Mouse (Mus musculus) kidney, embryonic 14.5 days (tissue): Measurements from ENCODE around the gene Nlrc5. TPM values are rescaled to one million over a fixed set of nuclear protein-coding genes. Genes with fewer than 3 reads are reported as not detected.
A peak's percentile ranks its signal among the peaks of the same experiment; 100 is the strongest.

Experiments
- ATAC-seq: fragments of 200-750 bp; cut with Nextera tagmentation; 2 replicates; pipeline ENCODE4 v1.8.0; 2017; ENCODE audit warnings: moderate number of reproducible peaks, mild to moderate bottlenecking, moderate TSS enrichment, moderate library complexity; ENCODE audit not compliant: low FRiP score, low TSS enrichment
- H3K27ac ChIP-seq: fragments of 300-500 bp; sonication (generic); 2 replicates; pipeline ENCODE4 v1.5.1; 2014; ENCODE audit warnings: low read depth, mild to moderate bottlenecking, low read length, moderate library complexity, mixed read lengths
- H3K27me3 ChIP-seq: fragments of 300-500 bp; sonication (generic); 2 replicates; pipeline ENCODE4 v1.6.1; 2014; ENCODE audit warnings: mild to moderate bottlenecking, low read length; ENCODE audit not compliant: control insufficient read depth, insufficient read depth
- H3K36me3 ChIP-seq: fragments of 300-500 bp; sonication (generic); 2 replicates; pipeline ENCODE4 v1.6.1; 2014; ENCODE audit warnings: low read length, mixed read lengths; ENCODE audit not compliant: control insufficient read depth, insufficient read depth
- H3K4me1 ChIP-seq: fragments of 300-500 bp; sonication (generic); 2 replicates; pipeline ENCODE4 v1.6.1; 2014; ENCODE audit warnings: low read length, mixed read lengths; ENCODE audit not compliant: control insufficient read depth, insufficient read depth
- H3K4me2 ChIP-seq: fragments of 300-500 bp; sonication (generic); replicated peaks from 2 replicates; pipeline ENCODE4 v1.6.1; 2014; ENCODE audit warnings: low read depth, mild to moderate bottlenecking, low read length
- H3K4me3 ChIP-seq: fragments of 300-500 bp; sonication (generic); 2 replicates; pipeline ENCODE4 v1.5.1; 2014; ENCODE audit warnings: mild to moderate bottlenecking, low read length
- H3K9ac ChIP-seq: fragments of 300-500 bp; sonication (generic); 2 replicates; pipeline ENCODE4 v1.6.1; 2014; ENCODE audit warnings: low read depth, mild to moderate bottlenecking, low read length, moderate library complexity
- H3K9me3 ChIP-seq: fragments of 300-500 bp; sonication (generic); 2 replicates; pipeline ENCODE4 v1.6.1; 2016; ENCODE audit warnings: low read length; ENCODE audit not compliant: control insufficient read depth
- WGBS: fragments of 180-500 bp; shearing (Covaris S2); extraction: QIAGEN DNeasy Blood & Tissue Kit; methylation state at CpG from one replicate; pipeline ENCODE4 v1.1.7; 2014; 5-methylcytosine and 5-hydroxymethylcytosine counted together
- polyA plus RNA-seq: library from polyadenylated mRNA; unstranded; fragments of >200 nt; fragmentation: Nextera tagmentation; extraction: Ambion mirVana; gene quantifications from 2 replicates; pipeline ENCODE4 v1.2.1, GENCODE M21; 2014

Gene Nlrc5
- polyA plus RNA-seq, 1 experiment from 2014 or later: 0.70 TPM

- no peak for ATAC-seq
- no peaks in the 10 kb centered on the region for H3K9me3 ChIP-seq
- H3K4me2 ChIP-seq: no peak overlapping the region
- no peak overlapping the region for H3K9ac ChIP-seq
- no peaks in the 10 kb centered on the region for H3K36me3 ChIP-seq
- no peaks in the 10 kb centered on the region for H3K27me3 ChIP-seq
- H3K4me1 ChIP-seq: no peaks in the 10 kb centered on the region
- H3K4me3 ChIP-seq: no peak overlapping the region
- WGBS: 62% methylated on average over 2 of the region's 2 CpGs
- no peak overlapping the region for H3K27ac ChIP-seq
Observed at GRCm38 (mm10) chr8:94488016-94488415, 53.9 kb downstream of the Nlrc5 start.

- H3K9ac ChIP-seq: no peak overlapping the region
- no peaks in the 10 kb centered on the region for H3K36me3 ChIP-seq
- H3K4me2 ChIP-seq: no peak overlapping the region
- no peaks in the 10 kb centered on the region for H3K27me3 ChIP-seq
- H3K27ac ChIP-seq: no peak overlapping the region
- H3K4me1 ChIP-seq: no peaks in the 10 kb centered on the region
- ATAC-seq: no peak
- no peak overlapping the region for H3K4me3 ChIP-seq
- H3K9me3 ChIP-seq: no peaks in the 10 kb centered on the region
- 71% methylated on average over 4 of the region's 4 CpGs for WGBS
Observed at GRCm38 (mm10) chr8:94489809-94490483, 55.8 kb downstream of the Nlrc5 start.

- no peaks in the 10 kb centered on the region for H3K36me3 ChIP-seq
- no peaks in the 10 kb centered on the region for H3K27me3 ChIP-seq
- 6% methylated on average over 15 of the region's 15 CpGs for WGBS
- H3K4me1 ChIP-seq: no peaks in the 10 kb centered on the region
- peak overlapping the region; percentile 29 for H3K4me3 ChIP-seq
- H3K9ac ChIP-seq: peak overlapping the region; percentile 40; the same call in 1 of the 2 replicates
- ATAC-seq: peak; percentile 86
- no peak overlapping the region for H3K27ac ChIP-seq
- H3K9me3 ChIP-seq: no peaks in the 10 kb centered on the region
- H3K4me2 ChIP-seq: peak overlapping the region; percentile 55
Observed at GRCm38 (mm10) chr8:94492021-94492681, 58.0 kb downstream of the Nlrc5 start.

- Histone ChIP-seq H3K4me3 (no peak overlapping the region), H3K27me3 (no peaks in the 10 kb centered on the region), H3K9ac (no peak overlapping the region), H3K27ac (no peak overlapping the region), H3K4me1 (no peaks in the 10 kb centered on the region), H3K36me3 (no peaks in the 10 kb centered on the region), H3K4me2 (no peak overlapping the region), H3K9me3 (no peaks in the 10 kb centered on the region)
- 25% methylated on average over 1 of the region's 1 CpGs for WGBS
- no peak for ATAC-seq
Observed at GRCm38 (mm10) chr8:94493240-94493639, 59.1 kb downstream of the Nlrc5 start.

GRCm38 (mm10) chr8:94515430-94516208, 81.5 kb downstream of the Nlrc5 start:
- 60% methylated on average over 5 of the region's 5 CpGs for WGBS
- H3K4me1 ChIP-seq: no peaks in the 10 kb centered on the region
- H3K36me3 ChIP-seq: no peaks in the 10 kb centered on the region
- no peaks in the 10 kb centered on the region for H3K9me3 ChIP-seq
- no peak for ATAC-seq
- H3K27ac ChIP-seq: no peak overlapping the region
- no peaks in the 10 kb centered on the region for H3K27me3 ChIP-seq
- H3K9ac ChIP-seq: no peak overlapping the region
- no peak overlapping the region for H3K4me2 ChIP-seq
- H3K4me3 ChIP-seq: no peak overlapping the region

- Histone ChIP-seq H3K4me1 (no peaks in the 10 kb centered on the region), H3K36me3 (no peaks in the 10 kb centered on the region), H3K27ac (no peak overlapping the region), H3K9me3 (no peaks in the 10 kb centered on the region), H3K4me3 (no peak overlapping the region), H3K9ac (no peak overlapping the region), H3K4me2 (no peak overlapping the region), H3K27me3 (no peaks in the 10 kb centered on the region)
- WGBS: 26% methylated on average over 1 of the region's 1 CpGs
- no peak for ATAC-seq
Observed at GRCm38 (mm10) chr8:94516209-94516593, 82.0 kb downstream of the Nlrc5 start.

DNA sequence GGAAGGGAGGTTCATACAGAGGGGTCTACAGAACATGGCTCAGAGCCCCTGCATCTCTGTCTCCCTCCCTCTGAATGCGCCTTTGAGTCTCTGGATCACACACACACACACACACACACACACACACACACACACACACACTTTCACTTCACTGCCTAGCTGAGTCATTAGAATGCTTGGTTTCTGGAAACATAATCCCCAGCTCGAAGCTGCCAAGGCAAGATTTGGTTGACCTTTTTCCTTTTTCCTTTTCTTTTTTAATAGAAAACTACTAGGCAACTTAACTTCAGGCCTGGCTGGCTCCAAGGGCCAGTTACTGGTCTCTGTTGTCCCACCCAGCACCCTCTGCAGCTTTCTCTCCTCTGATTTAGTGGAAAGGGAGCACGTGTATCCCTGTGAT, 82.6 kb downstream of the Nlrc5 start:
- WGBS: 46% methylated on average over 3 of the region's 3 CpGs
- H3K4me1 ChIP-seq: no peaks in the 10 kb centered on the region
- H3K9ac ChIP-seq: no peak overlapping the region
- H3K27me3 ChIP-seq: no peaks in the 10 kb centered on the region
- H3K4me3 ChIP-seq: no peak overlapping the region
- ATAC-seq: no peak
- H3K36me3 ChIP-seq: no peaks in the 10 kb centered on the region
- H3K9me3 ChIP-seq: no peaks in the 10 kb centered on the region
- H3K4me2 ChIP-seq: no peak overlapping the region
- no peak overlapping the region for H3K27ac ChIP-seq

DNA sequence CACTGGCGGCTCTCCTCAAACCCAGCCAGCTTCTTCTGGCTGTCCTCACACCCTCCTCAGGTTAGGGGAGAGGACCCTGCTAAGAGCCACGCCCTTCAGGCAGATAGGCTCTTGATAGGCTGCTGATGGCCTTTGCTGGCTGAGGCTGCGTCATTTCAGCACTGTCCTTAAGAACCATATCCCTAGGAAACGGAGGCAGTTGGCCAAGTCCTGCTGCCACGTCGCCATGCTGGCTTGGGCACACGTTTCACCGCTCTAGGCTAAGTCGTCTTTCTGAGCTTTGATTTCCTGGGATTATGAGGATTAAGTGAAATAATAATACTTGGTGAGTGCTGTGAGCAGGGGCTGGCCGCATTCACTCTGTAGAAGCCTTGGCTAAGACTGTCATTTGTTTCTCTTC, 84.2 kb downstream of the Nlrc5 start:
- ATAC-seq: no peak
- H3K36me3 ChIP-seq: no peaks in the 10 kb centered on the region
- no peak overlapping the region for H3K27ac ChIP-seq
- H3K27me3 ChIP-seq: no peaks in the 10 kb centered on the region
- H3K4me3 ChIP-seq: no peak overlapping the region
- H3K9ac ChIP-seq: no peak overlapping the region
- no peaks in the 10 kb centered on the region for H3K4me1 ChIP-seq
- H3K9me3 ChIP-seq: no peaks in the 10 kb centered on the region
- WGBS: 79% methylated on average over 10 of the region's 10 CpGs
- H3K4me2 ChIP-seq: no peak overlapping the region

- Histone ChIP-seq H3K4me2 (no peak overlapping the region), H3K4me1 (no peaks in the 10 kb centered on the region), H3K36me3 (no peaks in the 10 kb centered on the region), H3K27me3 (no peaks in the 10 kb centered on the region), H3K4me3 (no peak overlapping the region), H3K27ac (no peak overlapping the region), H3K9ac (no peak overlapping the region), H3K9me3 (no peaks in the 10 kb centered on the region)
- no peak for ATAC-seq
- 96% methylated on average over 5 of the region's 5 CpGs for WGBS
Observed at GRCm38 (mm10) chr8:94519021-94519420, 84.9 kb downstream of the Nlrc5 start.
